Mouse (Mus musculus) MEL-GATA-1-ER (cell line): ENCODE data around the gene Epb41l4b.
A peak's percentile ranks its signal among the peaks of the same experiment; 100 is the strongest.

ENCODE experiments used
- DNase-seq: peaks from one replicate; pipeline ENCODE4 v3.0.0-alpha.2; 2012; ENCODE audit warnings: low read depth; ENCODE audit errors: extremely low read depth

Gene Epb41l4b

DNA sequence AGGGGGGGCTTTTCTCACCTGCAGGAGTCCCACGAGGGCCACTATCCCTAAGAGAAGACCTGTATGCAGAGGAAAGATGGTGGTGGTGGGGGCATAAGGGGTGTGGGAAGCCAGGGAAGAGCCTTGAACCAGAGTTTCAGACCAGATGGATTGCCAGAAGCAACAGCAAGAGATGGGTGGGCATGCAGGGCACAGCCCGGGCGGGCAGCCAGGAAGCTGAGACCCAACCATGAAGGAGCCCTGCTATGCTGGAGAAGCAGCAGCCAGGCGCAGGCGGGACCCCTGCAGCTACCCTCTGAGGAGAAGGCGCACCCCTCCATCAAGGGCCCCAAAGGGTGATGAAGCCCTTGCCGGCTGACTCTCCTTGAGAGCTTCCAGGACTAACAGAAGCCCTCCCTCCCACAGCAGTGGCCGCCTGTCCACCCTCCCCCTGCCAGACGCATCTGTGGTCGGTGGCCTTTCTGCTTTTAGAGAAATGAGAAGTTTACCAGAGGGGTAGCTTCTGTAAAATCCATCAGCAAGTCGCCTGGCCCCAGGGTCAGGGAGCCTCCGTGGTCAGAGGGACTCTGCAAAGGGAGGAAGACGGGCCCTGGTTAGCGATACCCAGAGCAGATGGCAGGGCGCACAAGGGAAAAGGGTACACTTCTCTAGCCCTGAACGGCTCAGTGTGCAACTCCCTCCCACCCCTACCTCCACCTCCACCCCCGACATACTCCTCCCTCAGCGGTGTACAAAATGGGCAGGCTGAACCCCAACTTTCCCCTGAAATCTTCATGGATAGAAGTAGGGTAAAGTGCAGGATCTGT, 126.7 kb downstream of the Epb41l4b start:
- DNase-seq, result no peak

DNA sequence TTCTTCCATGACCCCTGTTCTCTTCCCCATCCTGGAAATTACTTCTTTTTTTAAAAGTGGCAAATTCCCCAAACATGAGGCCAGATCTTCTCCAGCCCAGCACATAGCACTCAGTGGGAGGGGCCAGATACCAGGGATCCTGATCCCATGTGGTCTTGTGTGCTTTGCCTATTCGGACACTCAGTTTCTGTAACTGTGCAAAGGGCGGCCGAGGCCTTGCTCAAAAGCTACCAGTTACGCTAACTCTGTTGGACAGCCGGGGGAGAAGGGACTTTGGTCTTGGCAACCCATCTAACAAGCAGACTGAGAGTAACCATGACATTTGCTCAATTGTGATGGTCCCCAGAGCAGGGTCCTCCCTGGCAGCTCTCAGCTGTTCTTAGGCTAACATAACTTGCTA, 128.2 kb downstream of the Epb41l4b start:
- no peak for DNase-seq

DNA sequence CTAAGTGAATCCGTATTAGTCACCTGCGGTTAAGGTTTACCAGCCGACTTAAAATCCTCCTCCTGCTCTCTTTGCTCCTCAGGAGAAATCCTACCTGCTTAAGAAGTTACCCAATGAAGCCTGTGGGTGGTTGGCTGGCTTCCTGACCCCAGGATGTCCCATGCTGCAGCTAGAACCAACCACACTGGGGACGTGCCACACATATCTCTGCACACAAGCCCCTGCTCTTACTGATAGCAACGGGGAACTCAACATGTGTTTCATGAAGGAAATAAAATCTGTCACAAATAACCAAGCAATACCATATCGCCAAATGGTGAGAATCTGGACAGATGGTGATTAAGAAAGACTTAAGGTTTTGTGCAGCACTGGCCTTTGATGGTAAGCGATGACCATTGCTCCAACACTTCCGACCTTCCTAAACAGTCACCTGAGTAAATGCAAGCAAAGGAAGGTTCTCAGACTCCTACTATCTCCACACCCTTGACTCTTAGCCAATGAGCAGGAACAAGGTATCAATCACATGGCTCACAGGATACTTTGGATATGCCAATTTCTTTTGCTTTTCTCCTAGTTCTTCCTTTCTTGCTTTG, 131.7 kb downstream of the Epb41l4b start:
- no peak for DNase-seq

DNA sequence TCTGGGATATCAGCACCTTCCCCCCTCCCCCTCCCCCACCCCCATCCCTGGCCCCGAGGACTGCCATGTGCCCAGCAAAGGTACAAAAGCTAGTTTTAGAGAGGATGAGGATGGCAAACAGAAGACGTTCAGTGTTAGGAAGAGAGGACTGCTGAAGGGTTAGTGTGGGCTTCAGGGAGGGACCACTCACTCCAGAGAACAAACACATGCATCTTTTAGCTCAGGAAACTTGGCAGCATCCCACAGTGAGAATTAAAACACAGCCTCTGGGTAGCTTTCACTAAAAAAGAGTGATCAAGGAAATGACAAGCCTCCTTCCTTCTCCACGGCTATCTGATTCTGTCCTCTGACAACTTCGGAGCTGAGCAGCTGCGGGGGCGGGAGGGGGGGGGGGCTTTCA, 132.3 kb downstream of the Epb41l4b start:
- DNase-seq, result no peak

DNA sequence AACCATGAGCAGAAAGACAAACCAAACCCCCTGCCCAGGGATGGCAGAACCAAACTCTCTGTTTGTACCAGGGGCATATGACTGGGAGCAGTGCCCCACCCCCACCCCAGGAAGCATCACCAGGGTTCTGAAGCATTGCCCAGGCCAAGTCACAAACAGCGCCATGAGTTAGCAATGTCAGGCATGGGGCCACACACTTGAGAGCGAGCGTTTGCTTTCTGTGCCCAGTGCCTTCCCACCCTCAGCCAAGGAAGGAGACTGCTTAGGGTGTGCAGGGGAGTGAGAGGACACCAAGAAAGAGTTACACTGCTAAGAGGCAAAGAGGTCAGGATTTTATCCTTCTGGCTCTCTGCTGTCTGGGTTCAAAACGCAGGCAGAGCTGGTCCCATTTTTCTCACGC, 132.8 kb downstream of the Epb41l4b start:
- no peak for DNase-seq

DNA sequence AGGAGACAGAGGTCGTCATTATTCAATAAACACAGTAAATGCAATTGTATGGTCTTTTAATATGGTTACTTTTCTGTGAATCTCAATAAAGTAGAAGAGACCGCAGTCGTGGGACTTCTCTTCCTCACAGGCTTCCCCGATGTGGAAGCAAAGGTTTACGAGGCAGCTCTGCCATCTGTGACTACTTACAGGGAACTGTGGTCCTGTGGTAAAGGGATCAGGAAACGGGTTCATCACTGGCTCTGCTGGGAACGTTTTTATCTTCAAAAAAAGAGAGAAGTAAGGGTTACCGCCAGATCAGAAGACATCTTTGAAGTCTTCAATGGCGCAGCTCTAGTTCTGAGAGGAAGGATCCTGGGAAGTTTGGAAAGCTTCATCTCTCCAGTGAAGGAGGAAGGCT, 135.5 kb downstream of the Epb41l4b start:
- no peak for DNase-seq

DNA sequence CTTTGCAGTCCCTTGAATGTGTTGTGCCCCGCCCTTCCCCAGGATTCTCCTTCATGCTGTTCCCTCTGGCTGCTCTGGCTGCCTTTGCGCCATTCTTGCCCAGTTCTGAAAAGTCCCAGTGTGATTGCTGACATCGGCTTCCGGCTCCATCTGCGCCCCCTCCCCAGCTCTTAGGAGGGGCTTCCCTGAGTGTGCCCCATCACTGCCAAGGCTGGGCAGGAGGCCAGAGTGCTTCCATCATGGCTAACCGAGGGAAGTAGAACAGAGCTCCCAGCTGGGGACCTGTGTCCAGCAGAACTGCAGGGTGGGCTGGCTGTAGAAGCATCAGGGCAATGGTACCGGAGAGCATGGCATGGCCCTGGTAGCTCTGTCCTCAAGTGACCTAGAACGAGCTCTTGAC, 138.2 kb downstream of the Epb41l4b start:
- DNase-seq, result no peak

DNA sequence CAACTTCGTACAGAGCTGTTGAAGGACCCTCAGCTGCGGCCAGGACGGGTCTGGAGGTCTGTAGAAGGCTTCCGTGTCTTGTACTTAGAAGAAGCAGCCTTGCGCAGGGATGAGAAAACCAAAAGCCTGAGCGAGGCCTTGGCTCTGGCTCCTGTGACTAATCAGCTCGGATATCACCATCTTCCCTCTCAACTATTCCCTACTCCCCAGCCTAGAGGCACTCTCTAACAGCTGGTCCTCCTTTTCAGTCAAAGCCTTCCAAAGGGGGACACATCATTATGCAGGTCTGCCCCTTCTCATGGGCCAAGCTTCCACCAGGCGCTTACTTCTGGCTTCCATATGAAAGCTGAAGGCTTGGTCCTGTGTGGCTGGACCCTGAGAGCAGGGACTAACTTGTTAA, 139.4 kb downstream of the Epb41l4b start:
- DNase-seq, result no peak

DNA sequence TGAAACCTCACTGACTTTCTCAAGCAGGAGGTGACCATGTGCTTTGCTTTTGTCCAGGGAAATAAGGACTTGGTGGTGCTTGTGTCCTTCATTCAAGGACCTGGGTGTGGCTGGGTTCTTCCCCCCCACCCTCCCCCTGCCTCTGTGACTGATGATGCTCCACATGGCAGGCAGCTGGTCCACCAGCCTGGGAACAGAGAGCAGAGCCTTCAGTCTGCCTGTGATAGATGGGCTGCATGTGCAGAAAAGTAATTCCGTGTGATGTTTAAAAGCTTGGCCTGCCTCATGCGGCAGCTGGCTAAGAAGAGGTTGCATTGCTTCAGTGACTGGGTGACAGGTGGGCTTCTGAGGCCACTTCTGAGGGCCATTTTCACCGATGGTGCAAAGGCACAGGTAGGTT, 140.5 kb downstream of the Epb41l4b start:
- no peak for DNase-seq

DNA sequence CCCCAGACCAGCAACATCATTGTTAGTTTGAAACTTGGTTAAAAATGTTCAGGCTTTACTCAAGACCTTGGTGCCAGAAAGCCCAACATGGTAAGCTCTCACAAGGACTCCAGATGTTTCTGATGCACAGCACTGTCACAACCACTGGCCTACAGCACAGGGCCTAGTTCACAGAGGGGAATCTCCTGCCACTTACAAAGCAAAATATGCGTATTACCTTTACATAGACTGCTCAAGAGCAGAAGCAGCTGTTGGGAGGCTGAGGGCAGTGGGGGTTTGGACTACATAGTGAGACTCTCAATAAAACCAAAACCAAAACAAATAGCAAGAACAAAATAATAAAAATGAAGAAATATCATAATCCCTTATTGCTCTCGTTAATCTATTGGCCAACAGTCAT, 141.8 kb downstream of the Epb41l4b start:
- DNase-seq, result no peak

DNA sequence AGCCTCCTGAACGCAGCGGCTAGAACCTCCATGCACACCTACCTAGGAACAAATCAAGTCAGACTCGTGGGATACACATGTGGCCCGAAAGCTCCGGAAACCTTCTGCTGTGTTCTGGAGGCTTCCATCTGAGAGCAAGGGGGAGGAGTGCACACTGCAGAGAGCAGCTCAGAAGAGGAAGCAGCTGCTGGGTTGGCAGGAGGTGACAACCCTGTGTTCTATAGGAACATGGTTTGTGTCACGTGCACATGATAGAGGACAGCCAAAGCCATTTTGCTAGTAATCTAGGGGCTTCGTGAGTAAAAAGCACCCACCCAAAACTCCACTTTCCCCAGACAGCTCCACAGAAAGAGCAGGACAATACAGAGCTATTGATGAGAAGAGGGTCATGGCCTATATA, 149.9 kb downstream of the Epb41l4b start:
- peak; percentile 9 for DNase-seq

DNA sequence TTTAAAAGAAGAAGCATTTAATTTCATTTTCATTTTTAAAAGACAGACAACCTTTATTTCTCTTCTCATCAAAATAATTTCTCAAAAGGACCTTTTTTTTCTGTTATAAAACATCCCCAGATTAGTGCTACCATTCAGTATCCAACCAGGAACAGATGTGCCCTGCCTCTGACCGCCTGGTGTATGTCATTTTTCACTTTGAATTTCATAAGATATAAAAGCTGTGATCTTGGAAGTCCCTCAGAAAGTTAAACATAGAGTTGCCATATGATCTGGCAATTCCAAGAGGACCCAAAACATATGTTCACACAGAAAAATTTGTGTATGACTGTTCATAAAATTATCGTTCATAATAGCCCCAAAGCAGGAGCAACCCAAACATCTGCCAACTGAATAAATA, 151.3 kb downstream of the Epb41l4b start:
- no peak for DNase-seq

DNA sequence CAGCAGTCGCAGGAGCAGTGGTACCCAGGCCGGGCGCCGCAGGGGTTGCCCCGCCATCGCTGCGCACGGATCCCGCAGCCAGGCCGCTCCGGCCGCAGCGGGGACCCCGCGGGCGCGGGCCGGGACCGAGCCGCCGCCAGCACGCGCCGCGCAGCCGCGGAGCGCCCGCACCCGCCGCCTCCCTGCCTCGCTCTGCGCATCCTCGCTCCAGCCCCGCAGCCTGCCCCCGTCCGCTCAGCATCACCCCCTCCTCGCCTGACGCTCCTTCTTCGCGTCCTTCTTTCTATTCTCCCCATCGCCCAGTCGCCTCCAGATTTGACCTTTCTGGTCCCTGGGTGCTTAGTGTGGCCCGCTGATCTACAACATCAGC, 153.0 kb downstream of the Epb41l4b start, which contains the start of gene Frrs1l:
Gene Frrs1l, minus strand, starts transcription at position 177 of the 370 bp plus-strand sequence.
- DNase-seq, result no peak

DNA sequence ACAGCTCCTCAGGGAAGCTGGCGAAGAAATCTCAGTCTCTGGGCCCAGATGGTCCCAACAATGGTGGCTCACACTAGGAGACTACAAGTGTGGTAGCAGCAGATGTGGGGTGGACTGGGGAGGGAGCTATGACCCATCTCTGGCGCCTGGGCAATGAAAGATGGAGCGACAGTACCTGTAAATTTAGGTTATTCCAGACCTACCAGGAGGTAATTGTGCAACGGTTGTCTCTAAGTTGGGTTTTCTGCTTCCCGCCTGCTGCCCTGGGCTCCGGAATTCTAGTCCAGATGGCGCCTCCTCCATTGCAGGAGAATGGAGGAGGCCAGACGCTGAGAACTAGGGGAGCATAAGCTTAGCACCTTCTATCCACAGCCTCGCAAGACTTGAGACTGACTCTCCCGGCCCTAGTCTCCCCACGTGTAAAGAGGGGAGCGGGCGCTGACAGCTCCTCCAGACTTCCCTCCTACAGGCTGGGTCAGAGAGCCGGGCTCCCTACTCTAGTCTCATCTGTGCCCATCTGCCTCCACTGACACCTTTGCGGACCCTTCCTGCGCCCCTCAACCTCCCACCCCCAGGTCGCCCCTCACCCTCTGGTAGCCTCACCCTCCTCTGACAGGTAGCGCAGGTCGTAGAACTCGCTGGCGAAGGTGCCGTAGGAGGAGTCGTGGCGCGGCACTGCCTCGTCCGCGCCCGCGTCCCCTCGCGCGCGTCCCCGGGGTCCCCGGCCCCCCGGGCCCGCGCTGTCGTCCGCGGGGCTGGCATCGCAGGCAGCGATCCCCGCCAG, 153.6 kb downstream of the Epb41l4b start:
- no peak for DNase-seq

DNA sequence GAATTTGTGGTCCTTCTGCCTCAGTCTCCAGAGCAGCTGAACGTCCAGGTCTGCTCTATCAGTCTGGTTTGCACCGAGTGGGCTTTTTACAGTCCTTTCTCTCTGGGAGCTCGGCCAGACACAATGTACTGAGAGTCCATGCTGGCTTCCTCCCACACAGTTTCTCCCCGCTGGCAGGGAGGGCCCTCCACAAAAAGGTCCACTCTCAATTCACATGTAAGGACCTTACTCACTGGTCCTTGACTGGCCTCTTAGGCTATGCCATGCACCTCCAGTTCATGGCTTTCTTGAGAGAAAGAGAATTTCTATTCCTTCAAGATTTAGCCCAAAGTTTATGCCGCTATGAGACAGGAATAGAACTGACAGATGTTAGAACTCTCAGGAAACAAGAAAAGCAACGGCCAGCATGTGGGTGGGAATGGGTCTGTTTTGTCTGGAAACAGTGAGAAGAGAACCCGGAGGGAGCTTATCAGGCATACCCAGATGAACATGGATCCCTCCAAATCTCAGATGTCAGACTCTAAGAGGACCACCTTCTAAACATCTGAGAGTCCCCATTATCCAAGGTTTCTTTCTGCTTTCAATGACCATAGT, 177.6 kb downstream of the Epb41l4b start:
- no peak for DNase-seq

DNA sequence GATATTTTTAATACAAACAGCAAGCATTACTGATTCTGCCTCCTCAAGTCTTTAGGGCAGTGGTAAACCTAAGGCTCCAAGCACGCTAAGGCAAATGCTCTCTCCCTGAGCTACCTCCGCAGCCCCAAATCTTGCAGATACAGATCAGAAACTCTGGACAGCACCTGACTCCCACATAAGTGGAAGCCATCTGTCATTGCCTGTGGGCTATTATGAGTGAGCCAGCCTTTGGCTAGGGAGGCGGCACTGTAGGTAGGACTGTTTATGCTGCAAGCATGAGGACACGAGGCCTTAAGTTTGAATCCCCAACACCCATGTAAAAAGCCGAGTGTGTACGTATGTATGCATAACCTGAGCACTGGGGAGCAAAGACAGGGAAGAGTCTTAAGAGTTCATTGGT, 179.6 kb downstream of the Epb41l4b start:
- DNase-seq, result no peak

DNA sequence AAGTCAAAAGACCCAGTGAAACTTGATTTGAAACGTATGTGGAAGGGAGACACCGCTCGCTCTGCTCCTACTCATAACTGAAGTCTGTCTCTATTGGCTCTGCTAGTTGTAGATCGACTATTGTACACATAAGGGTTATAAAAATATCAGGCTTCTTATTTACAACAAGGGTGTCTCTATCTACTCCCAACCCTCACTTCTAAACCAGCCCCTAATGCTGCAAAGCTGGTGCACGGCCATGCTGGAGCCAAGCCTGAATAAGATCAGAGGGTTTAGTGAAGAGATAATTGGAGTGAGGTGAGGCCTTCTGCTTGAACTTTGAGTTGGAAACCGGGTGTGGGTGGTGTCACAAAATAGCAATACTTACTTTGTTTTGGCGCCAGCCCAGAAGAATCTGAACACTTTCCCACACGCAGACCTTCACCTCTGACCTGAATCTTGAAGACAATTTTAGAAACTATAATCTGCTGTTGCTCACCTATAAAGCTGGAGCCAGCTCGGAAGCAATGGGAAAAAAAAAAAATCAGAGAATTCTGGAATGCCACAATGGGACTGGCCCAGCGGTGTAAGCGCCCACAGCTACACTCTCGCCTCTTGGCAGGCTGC, 181.8 kb downstream of the Epb41l4b start:
- no peak for DNase-seq

DNA sequence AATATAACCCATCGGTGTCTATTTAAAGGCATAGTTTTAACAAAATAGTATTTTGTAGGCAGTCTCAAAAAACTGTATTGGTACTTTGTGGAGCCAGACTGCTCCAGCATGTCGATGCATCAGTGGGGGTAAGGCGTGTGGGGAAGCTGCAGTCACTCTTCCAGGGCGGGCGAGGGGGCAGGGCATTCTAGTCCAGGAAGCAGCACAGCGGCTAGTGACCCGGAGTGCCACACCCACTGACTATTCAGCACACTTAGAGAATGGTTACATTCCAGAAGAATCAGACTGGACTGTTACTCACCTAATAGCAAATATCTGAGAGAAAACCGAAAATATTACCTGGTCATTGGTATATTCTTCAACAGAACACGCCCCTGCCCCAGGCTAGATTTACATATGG, 185.7 kb downstream of the Epb41l4b start:
- no peak for DNase-seq

DNA sequence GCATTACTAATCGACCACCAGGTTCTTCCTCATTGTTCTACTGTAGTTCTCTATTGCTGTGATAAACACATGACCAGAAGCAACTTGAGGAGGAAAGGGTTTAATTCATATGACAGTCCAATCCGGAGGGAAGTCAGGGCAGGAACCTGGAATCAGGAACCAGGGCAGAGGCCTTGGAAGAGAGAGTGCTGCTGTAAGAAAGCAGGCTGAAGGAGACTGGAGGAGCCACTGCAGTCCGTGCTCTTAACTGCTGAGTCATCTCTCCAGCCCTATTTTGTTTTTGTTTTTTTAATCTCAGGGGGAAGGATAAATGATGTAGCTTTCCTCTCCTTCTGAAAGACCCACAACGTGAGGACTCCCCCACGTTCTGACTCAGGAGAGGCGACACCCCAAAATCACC, 190.0 kb downstream of the Epb41l4b start:
- no peak for DNase-seq

DNA sequence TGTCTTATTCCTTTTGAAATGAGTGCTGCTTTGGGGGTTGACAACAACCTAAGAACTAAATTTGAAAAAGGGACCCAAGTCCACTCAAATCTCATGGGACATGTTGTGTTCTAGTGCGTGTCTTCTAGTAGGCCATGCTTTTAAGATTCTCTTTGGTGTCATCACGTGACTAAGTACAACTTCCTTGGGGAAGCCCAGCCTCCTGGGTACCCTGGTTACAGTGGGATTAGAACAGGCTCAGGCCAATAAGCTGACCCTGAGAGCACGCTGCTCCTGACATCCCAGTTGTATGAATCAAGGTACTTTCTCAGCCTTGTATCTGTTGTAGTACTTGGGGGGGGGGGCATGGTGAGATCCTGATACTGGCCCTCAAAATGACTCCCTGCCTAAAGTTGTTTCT, 191.5 kb downstream of the Epb41l4b start:
- no peak for DNase-seq

DNA sequence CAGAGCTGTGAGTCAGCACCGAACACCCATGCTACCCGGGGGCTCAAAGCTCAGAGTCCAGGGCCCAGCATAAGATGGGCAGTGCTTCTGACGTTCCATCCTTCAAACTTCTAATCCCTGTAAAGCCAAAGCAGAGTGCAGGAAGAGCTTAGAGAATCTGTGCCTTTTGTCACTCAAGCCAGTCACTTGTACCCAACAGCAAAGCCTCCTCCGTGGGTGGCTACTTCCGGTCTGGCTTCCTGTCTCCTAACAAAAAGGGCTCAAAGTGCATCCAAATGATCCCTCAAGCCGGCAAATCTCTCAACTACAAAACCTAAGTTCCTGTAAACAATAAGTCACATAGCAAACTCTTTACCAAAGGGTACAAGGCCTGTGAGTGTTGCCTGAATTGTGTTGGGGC, 193.7 kb downstream of the Epb41l4b start:
- DNase-seq, result no peak
